Mouse (Mus musculus) MEL (cell line): ENCODE results near the gene Vmn2r89. TPM values are rescaled to one million over a fixed set of nuclear protein-coding genes. Genes with fewer than 3 reads are reported as not detected.

Experiments
- DNase-seq: peaks from one replicate; pipeline ENCODE4 v3.0.0; 2011; ENCODE audit warnings: low read depth, low spot score
- H3K27ac ChIP-seq: 2 replicates; pipeline ENCODE4 v1.5.1; 2012; ENCODE audit warnings: low read depth, mild to moderate bottlenecking, control low read depth, low read length, moderate library complexity; ENCODE audit not compliant: control insufficient read depth
- H3K27me3 ChIP-seq, 2 experiments: fragments of 150-350 bp in 1 of 2; sonication (generic) in 1 of 2; 2 replicates each; pipeline ENCODE4 v1.6.1; 2012; ENCODE audit warnings: low read length in 2 of 2, mild to moderate bottlenecking in 2 of 2, improper control_type of control experiment in 1 of 2, moderate library complexity in 1 of 2; ENCODE audit not compliant: insufficient read depth in 2 of 2, control insufficient read depth in 1 of 2
- H3K36me3 ChIP-seq, 2 experiments: 2 replicates each; pipeline ENCODE4 v1.6.1; 2012 to 2014; ENCODE audit warnings: low read length in 2 of 2, improper control_type of control experiment in 1 of 2, inconsistent platforms in 1 of 2, mild to moderate bottlenecking in 1 of 2; ENCODE audit not compliant: insufficient read depth in 2 of 2, control insufficient read depth in 1 of 2
- H3K4me1 ChIP-seq, 2 experiments: fragments of 150-350 bp in 1 of 2; sonication (generic) in 1 of 2; 2 replicates each; pipeline ENCODE4 v1.6.1; 2012; ENCODE audit warnings: low read length in 2 of 2, improper control_type of control experiment in 1 of 2, mild to moderate bottlenecking in 1 of 2; ENCODE audit not compliant: insufficient read depth in 2 of 2, control insufficient read depth in 1 of 2
- H3K4me3 ChIP-seq, 2 experiments: fragments of 150-350 bp in 1 of 2; sonication (generic) in 1 of 2; 2 replicates each; pipeline ENCODE4 v1.5.1; 2012; ENCODE audit warnings: low read depth in 2 of 2, low read length in 2 of 2, mild to moderate bottlenecking in 2 of 2, moderate library complexity in 2 of 2, control low read depth in 1 of 2, improper control_type of control experiment in 1 of 2; ENCODE audit not compliant: control insufficient read depth in 1 of 2, insufficient read depth in 1 of 2
- H3K79me2 ChIP-seq: 2 replicates; pipeline ENCODE4 v1.6.1; 2012; ENCODE audit warnings: mild to moderate bottlenecking, low read length, moderate library complexity; ENCODE audit not compliant: control insufficient read depth, poor library complexity, insufficient read depth
- H3K9ac ChIP-seq: 2 replicates; pipeline ENCODE4 v1.6.1; 2012; ENCODE audit warnings: low read depth, mild to moderate bottlenecking, control low read depth, low read length, moderate library complexity; ENCODE audit not compliant: control insufficient read depth, poor library complexity, severe bottlenecking
- H3K9me3 ChIP-seq: fragments of 150-350 bp; sonication (generic); replicated peaks from 2 replicates; pipeline ENCODE4 v1.6.1; 2012; ENCODE audit warnings: mild to moderate bottlenecking, low read length, improper control_type of control experiment, moderate library complexity; ENCODE audit not compliant: insufficient read depth
- BHLHE40 ChIP-seq: IDR thresholded peaks from 2 replicates; pipeline ENCODE4 v1.6.1; 2012; ENCODE audit warnings: low read depth, mild to moderate bottlenecking, inconsistent platforms, low read length, improper control_type of control experiment, borderline replicate concordance
- CHD2 ChIP-seq: IDR thresholded peaks from 2 replicates; pipeline ENCODE4 v1.6.1; 2011; ENCODE audit warnings: low read length, improper control_type of control experiment
- CTCF ChIP-seq, 3 experiments: IDR thresholded peaks in 2 of 3; conservative IDR thresholded peaks in 1 of 3; 2 replicates each; pipeline ENCODE4 v1.5.1; 2011 to 2012; ENCODE audit warnings: low read length in 3 of 3, low read depth in 2 of 3, mild to moderate bottlenecking in 2 of 3, improper control_type of control experiment in 1 of 3, inconsistent platforms in 1 of 3, mixed read lengths in 1 of 3, moderate library complexity in 1 of 3; ENCODE audit not compliant: control insufficient read depth in 1 of 3, insufficient read depth in 1 of 3, poor library complexity in 1 of 3, severe bottlenecking in 1 of 3
- ELF1 ChIP-seq: IDR thresholded peaks from 2 replicates; pipeline ENCODE4 v1.6.1; 2014; ENCODE audit warnings: low read depth, mild to moderate bottlenecking, inconsistent platforms, low read length, improper control_type of control experiment, moderate library complexity
- EP300 ChIP-seq, 2 experiments: IDR thresholded peaks; 2 replicates each; pipeline ENCODE4 v1.6.1; 2011; ENCODE audit warnings: improper control_type of control experiment in 2 of 2, low read length in 2 of 2, low read depth in 1 of 2, mild to moderate bottlenecking in 1 of 2
- ETS1 ChIP-seq: IDR thresholded peaks from 2 replicates; pipeline ENCODE4 v1.6.1; 2012; ENCODE audit warnings: low read depth, mild to moderate bottlenecking, inconsistent platforms, low read length, improper control_type of control experiment, moderate library complexity
- MAFK ChIP-seq: IDR thresholded peaks from 2 replicates; pipeline ENCODE4 v1.6.1; 2011; ENCODE audit warnings: low read depth, mild to moderate bottlenecking, low read length, improper control_type of control experiment, borderline replicate concordance
- MAZ ChIP-seq: IDR thresholded peaks from 2 replicates; pipeline ENCODE4 v1.6.1; 2012; ENCODE audit warnings: low read depth, mild to moderate bottlenecking, inconsistent platforms, low read length, improper control_type of control experiment
- MYB ChIP-seq: IDR thresholded peaks from 2 replicates; pipeline ENCODE4 v1.6.1; 2011; ENCODE audit warnings: mild to moderate bottlenecking, low read depth, low read length, improper control_type of control experiment
- NRF1 ChIP-seq: IDR thresholded peaks from 2 replicates; pipeline ENCODE4 v1.6.1; 2014; ENCODE audit warnings: low read depth, mild to moderate bottlenecking, inconsistent platforms, low read length, improper control_type of control experiment, moderate library complexity; ENCODE audit not compliant: poor library complexity, insufficient read depth, severe bottlenecking
- POLR2A ChIP-seq, 2 experiments: IDR thresholded peaks; 2 replicates each; pipeline ENCODE4 v1.6.1; 2011 to 2012; ENCODE audit warnings: low read length in 2 of 2, mild to moderate bottlenecking in 2 of 2, control low read depth in 1 of 2, improper control_type of control experiment in 1 of 2, low read depth in 1 of 2, moderate library complexity in 1 of 2; ENCODE audit not compliant: control insufficient read depth in 1 of 2, insufficient read depth in 1 of 2, poor library complexity in 1 of 2
- POLR2AphosphoS2 ChIP-seq: IDR thresholded peaks from 2 replicates; pipeline ENCODE4 v1.6.1; 2011; ENCODE audit warnings: low read length, improper control_type of control experiment
- SMC3 ChIP-seq: IDR thresholded peaks from 2 replicates; pipeline ENCODE4 v1.6.1; 2011; ENCODE audit warnings: low read depth, low read length, improper control_type of control experiment
- TAL1 ChIP-seq: IDR thresholded peaks from 2 replicates; pipeline ENCODE4 v1.6.1; 2012; ENCODE audit warnings: mild to moderate bottlenecking, inconsistent platforms, low read length, moderate library complexity, mixed read lengths
- TCF12 ChIP-seq: IDR thresholded peaks from 2 replicates; pipeline ENCODE4 v1.6.1; 2014; ENCODE audit warnings: low read depth, mild to moderate bottlenecking, inconsistent platforms, low read length, improper control_type of control experiment, moderate library complexity
- USF2 ChIP-seq, 2 experiments: IDR thresholded peaks; 2 replicates each; pipeline ENCODE4 v1.6.1; 2011 to 2012; ENCODE audit warnings: improper control_type of control experiment in 2 of 2, low read length in 2 of 2, borderline replicate concordance in 1 of 2, inconsistent platforms in 1 of 2, low read depth in 1 of 2, mild to moderate bottlenecking in 1 of 2; ENCODE audit not compliant: insufficient read depth in 1 of 2
- ZC3H11A ChIP-seq: IDR thresholded peaks from 2 replicates; pipeline ENCODE4 v1.6.1; 2012; ENCODE audit warnings: low read depth, mild to moderate bottlenecking, inconsistent platforms, low read length, improper control_type of control experiment
- ZKSCAN1 ChIP-seq: IDR thresholded peaks from 2 replicates; pipeline ENCODE4 v1.6.1; 2012; ENCODE audit warnings: low read depth, mild to moderate bottlenecking, inconsistent platforms, low read length, improper control_type of control experiment, moderate library complexity
- ZNF384 ChIP-seq: IDR thresholded peaks from 2 replicates; pipeline ENCODE4 v1.6.1; 2012; ENCODE audit warnings: low read depth, mild to moderate bottlenecking, inconsistent platforms, low read length, improper control_type of control experiment
- polyA plus RNA-seq, 2 experiments: library from polyadenylated mRNA; stranded (reverse) in 1 of 2; unstranded in 1 of 2; fragments of >175 nt in 1 of 2; fragments of >200 nt in 1 of 2; gene quantifications; 2 replicates each; pipeline versions ENCODE4 v1.2.1 to v1.2.4; 2012; ENCODE audit warnings: low replicate concordance in 2 of 2, low read depth in 1 of 2; ENCODE audit not compliant: insufficient read length in 2 of 2, insufficient read depth in 1 of 2, missing spikeins in 1 of 2
- total RNA-seq: library from RNA; depleted of rRNA; stranded (reverse); fragments of 300-350 nt; gene quantifications from 2 replicates; pipeline ENCODE4 v1.2.3, GENCODE M21; 2012; rRNA removed

Gene Vmn2r89
- total and polyA plus RNA-seq, 3 experiments, result not detected

GRCm38 (mm10) chr14:51507416-51507815 lies 55.8 kb downstream of the Vmn2r89 start:
- no peak overlapping the region for H3K4me3 ChIP-seq
- no peak for DNase-seq
- H3K27ac ChIP-seq, result no peak overlapping the region
- no peak for TF ChIP-seq POLR2A (IDR thresholded peaks at IDR 0.05; ENCODE audit: control insufficient read depth in 1 of 2, insufficient read depth in 1 of 2, low read depth in 1 of 2, low read length in 2 of 2, poor library complexity in 1 of 2)
- no peak for TF ChIP-seq TAL1
- no peak for TF ChIP-seq ELF1
- no peak for TF ChIP-seq POLR2AphosphoS2
- TF ChIP-seq MAZ, result no peak
- TF ChIP-seq EP300 (IDR thresholded peaks at IDR 0.05; ENCODE audit: low read depth in 1 of 2, low read length in 2 of 2), result no peak
- no peak for TF ChIP-seq MAFK
- no peak for TF ChIP-seq CHD2
- TF ChIP-seq ZKSCAN1, result no peak
- TF ChIP-seq ZC3H11A, result no peak
- no peak for TF ChIP-seq MYB
- no peak for TF ChIP-seq BHLHE40
- no peak for TF ChIP-seq SMC3
- TF ChIP-seq CTCF (IDR thresholded peaks at IDR 0.05 in 2 of 3, conservative IDR thresholded peaks at IDR 0.05 in 1 of 3; ENCODE audit: control insufficient read depth in 1 of 3, insufficient read depth in 1 of 3, low read depth in 2 of 3, low read length in 3 of 3, poor library complexity in 1 of 3, severe bottlenecking in 1 of 3), result no peak
- no peak for TF ChIP-seq ETS1
- no peak for TF ChIP-seq USF2 (IDR thresholded peaks at IDR 0.05; ENCODE audit: borderline replicate concordance in 1 of 2, insufficient read depth in 1 of 2, low read depth in 1 of 2, low read length in 2 of 2)
- no peak for TF ChIP-seq NRF1
- no peak for TF ChIP-seq TCF12
- no peak for TF ChIP-seq ZNF384
- H3K27me3 ChIP-seq, result no peaks in the 10 kb centered on the region
- H3K36me3 ChIP-seq, result no peaks in the 10 kb centered on the region
- no peaks in the 10 kb centered on the region for H3K4me1 ChIP-seq
- no peaks in the 10 kb centered on the region for H3K79me2 ChIP-seq
- H3K9me3 ChIP-seq, result no peaks in the 10 kb centered on the region
- no peak overlapping the region for H3K9ac ChIP-seq

Other genes starting within 250 kb of the Vmn2r89 start
- gene Ear14, start 248.5 kb upstream of the Vmn2r89 start, total RNA-seq, result not detected in 2 replicates
- gene Ear14, start 248.5 kb upstream of the Vmn2r89 start, polyA plus RNA-seq, result not detected
- not detected in 2 replicates for gene Rnase2a, start 195.7 kb upstream of the Vmn2r89 start, total RNA-seq
- gene Rnase2a, start 195.7 kb upstream of the Vmn2r89 start, polyA plus RNA-seq, result not detected
- not detected in 2 replicates for gene Gm7247, start 90.1 kb upstream of the Vmn2r89 start, total RNA-seq
- not detected for gene Gm7247, start 90.1 kb upstream of the Vmn2r89 start, polyA plus RNA-seq
- gene Vmn2r88, start 41.0 kb upstream of the Vmn2r89 start, total RNA-seq, result not detected in 2 replicates
- gene Vmn2r88, start 41.0 kb upstream of the Vmn2r89 start, polyA plus RNA-seq, result not detected
- gene Gm5622, start 100.9 kb downstream of the Vmn2r89 start, total RNA-seq, result not detected in 2 replicates
- not detected for gene Gm5622, start 100.9 kb downstream of the Vmn2r89 start, polyA plus RNA-seq
- gene Gm17175, start 122.2 kb downstream of the Vmn2r89 start, total RNA-seq, result not detected in 2 replicates
- not detected for gene Gm17175, start 122.2 kb downstream of the Vmn2r89 start, polyA plus RNA-seq
- gene Gm17174, start 140.3 kb downstream of the Vmn2r89 start, total RNA-seq, result not detected in 2 replicates
- not detected for gene Gm17174, start 140.3 kb downstream of the Vmn2r89 start, polyA plus RNA-seq
- gene Gm17078, start 159.5 kb downstream of the Vmn2r89 start, total RNA-seq, result not detected in 2 replicates
- not detected for gene Gm17078, start 159.5 kb downstream of the Vmn2r89 start, polyA plus RNA-seq
- gene Gm4181, start 183.8 kb downstream of the Vmn2r89 start, total RNA-seq, result not detected in 2 replicates
- not detected for gene Gm4181, start 183.8 kb downstream of the Vmn2r89 start, polyA plus RNA-seq
- not detected in 2 replicates for gene Gm17079, start 243.6 kb downstream of the Vmn2r89 start, total RNA-seq
- not detected for gene Gm17079, start 243.6 kb downstream of the Vmn2r89 start, polyA plus RNA-seq